Mouse (Mus musculus): Measurements from ENCODE around the gene Plekhg5.

- TF ChIP-seq CTCF (IDR thresholded peaks at IDR 0.05; ENCODE audit: low read depth) (peak; percentile 97), EP300 (IDR thresholded peaks at IDR 0.05; ENCODE audit: low read depth) (no peak)
Measured at GRCm38 (mm10) chr4:152103025-152103424, 30.7 kb downstream of the Plekhg5 start.
